Mouse (Mus musculus) lung, embryonic 14.5 days (tissue): ENCODE results near the gene Mob3a. TPM values are rescaled to one million over a fixed set of nuclear protein-coding genes. Genes with fewer than 3 reads are reported as not detected.

Experiments
- ATAC-seq: fragments of 200-750 bp; cut with Nextera tagmentation; 2 replicates; pipeline ENCODE4 v1.8.0; 2017; ENCODE audit warnings: mild to moderate bottlenecking, moderate TSS enrichment, moderate library complexity; ENCODE audit not compliant: insufficient read depth
- DNase-seq: peaks from one replicate; pipeline ENCODE4 v3.0.0-alpha.2; 2015
- H3K27ac ChIP-seq: fragments of 300-500 bp; sonication (generic); 2 replicates; pipeline ENCODE4 v1.5.1; 2014; ENCODE audit warnings: low read depth, mild to moderate bottlenecking, moderate library complexity
- H3K27me3 ChIP-seq: fragments of 300-500 bp; sonication (generic); 2 replicates; pipeline ENCODE4 v1.6.1; 2014; ENCODE audit warnings: low read length, control low read depth; ENCODE audit not compliant: insufficient read depth
- H3K36me3 ChIP-seq: fragments of 300-500 bp; sonication (generic); 2 replicates; pipeline ENCODE4 v1.6.1; 2014; ENCODE audit warnings: control low read depth; ENCODE audit not compliant: insufficient read depth
- H3K4me1 ChIP-seq: fragments of 300-500 bp; sonication (generic); 2 replicates; pipeline ENCODE4 v1.6.1; 2014; ENCODE audit warnings: antibody characterized with exemption, control low read depth; ENCODE audit not compliant: insufficient read depth
- H3K4me2 ChIP-seq: fragments of 300-500 bp; sonication (generic); 2 replicates; pipeline ENCODE4 v1.6.1; 2014; ENCODE audit warnings: mild to moderate bottlenecking
- H3K4me3 ChIP-seq: fragments of 300-500 bp; sonication (generic); 2 replicates; pipeline ENCODE4 v1.5.1; 2014; ENCODE audit warnings: low read depth, low read length
- H3K9ac ChIP-seq: fragments of 300-500 bp; sonication (generic); 2 replicates; pipeline ENCODE4 v1.6.1; 2014
- H3K9me3 ChIP-seq: fragments of 300-500 bp; sonication (generic); 2 replicates; pipeline ENCODE4 v1.6.1; 2016; ENCODE audit warnings: low read depth, low read length, control low read depth
- CTCF ChIP-seq: IDR thresholded peaks from 2 replicates; pipeline ENCODE4 v1.5.1; 2016; ENCODE audit warnings: antibody characterized with exemption, low read depth
- WGBS: fragments of 180-500 bp; shearing (Covaris S2); extraction: QIAGEN DNeasy Blood & Tissue Kit; methylation state at CpG from one replicate; pipeline ENCODE4 v1.1.7; 2014; 5-methylcytosine and 5-hydroxymethylcytosine counted together
- polyA plus RNA-seq: library from polyadenylated mRNA; unstranded; fragments of >200 nt; fragmentation: Nextera tagmentation; extraction: Ambion mirVana; gene quantifications from 2 replicates; pipeline ENCODE4 v1.2.1, GENCODE M21; 2014

Mob3a gene
- polyA plus RNA-seq, 1 experiment from 2014 or later, result 40.3 TPM

- Histone ChIP-seq H3K4me2 (no peak overlapping the region), H3K4me3 (no peak overlapping the region), H3K4me1 (peaks cover 19% of the 10 kb centered on the region), H3K9ac (no peak overlapping the region), H3K9me3 (no peaks in the 10 kb centered on the region), H3K36me3 (peaks cover 68% of the 10 kb centered on the region), H3K27ac (no peak overlapping the region), H3K27me3 (no peaks in the 10 kb centered on the region)
- TF ChIP-seq CTCF, result no peak
- 64% methylated on average over 19 of the region's 19 CpGs for WGBS
- ATAC-seq (no peak), DNase-seq (no peak)
These were observed 34.9 kb downstream of the Mob3a start for GRCm38 (mm10) chr10:80666837-80667412.

GRCm38 (mm10) chr10:80665981-80666733, 35.6 kb downstream of the Mob3a start:
- peaks cover 61% of the 10 kb centered on the region for H3K36me3 ChIP-seq
- H3K9ac ChIP-seq, result no peak overlapping the region
- no peaks in the 10 kb centered on the region for H3K27me3 ChIP-seq
- ATAC-seq (no peak), DNase-seq (no peak)
- peaks cover 19% of the 10 kb centered on the region for H3K4me1 ChIP-seq
- no peak for TF ChIP-seq CTCF
- H3K27ac ChIP-seq, result no peak overlapping the region
- no peak overlapping the region for H3K4me3 ChIP-seq
- H3K4me2 ChIP-seq, result no peak overlapping the region
- H3K9me3 ChIP-seq, result no peaks in the 10 kb centered on the region
- whole genome bisulfite sequencing, result 72% methylated on average over 10 of the region's 10 CpGs

DNA sequence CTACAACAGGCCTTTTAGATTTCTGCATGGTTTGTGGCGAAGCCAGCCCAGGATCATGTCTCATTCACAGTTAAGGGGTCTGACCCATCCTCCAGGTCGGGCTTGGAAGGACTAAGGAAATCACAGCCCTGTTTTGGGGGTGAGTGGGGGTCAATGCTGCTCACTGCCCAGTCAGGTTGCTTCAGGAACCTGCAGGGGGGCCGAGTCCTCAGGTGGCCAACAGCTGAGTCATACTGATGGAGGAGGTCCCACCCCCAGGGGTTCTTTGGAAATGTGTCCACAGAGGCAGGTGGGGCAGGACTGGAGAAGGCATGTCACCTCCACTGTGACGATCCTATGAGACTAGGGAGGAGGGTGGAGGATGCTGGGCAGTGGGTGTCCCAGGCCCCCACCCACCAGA, 36.3 kb downstream of the Mob3a start:
- ATAC-seq (no peak; the same call in 1 of the 2 replicates), DNase-seq (no peak)
- Histone ChIP-seq H3K4me2 (peak overlapping the region; percentile 12; the same call in 1 of the 2 replicates), H3K36me3 (peaks cover 54% of the 10 kb centered on the region), H3K27me3 (no peaks in the 10 kb centered on the region), H3K4me3 (no peak overlapping the region), H3K9me3 (no peaks in the 10 kb centered on the region), H3K4me1 (peaks cover 19% of the 10 kb centered on the region), H3K9ac (no peak overlapping the region), H3K27ac (peak overlapping the region; percentile 60)
- TF ChIP-seq CTCF, result no peak
- 53% methylated on average over 4 of the region's 4 CpGs for WGBS

DNA sequence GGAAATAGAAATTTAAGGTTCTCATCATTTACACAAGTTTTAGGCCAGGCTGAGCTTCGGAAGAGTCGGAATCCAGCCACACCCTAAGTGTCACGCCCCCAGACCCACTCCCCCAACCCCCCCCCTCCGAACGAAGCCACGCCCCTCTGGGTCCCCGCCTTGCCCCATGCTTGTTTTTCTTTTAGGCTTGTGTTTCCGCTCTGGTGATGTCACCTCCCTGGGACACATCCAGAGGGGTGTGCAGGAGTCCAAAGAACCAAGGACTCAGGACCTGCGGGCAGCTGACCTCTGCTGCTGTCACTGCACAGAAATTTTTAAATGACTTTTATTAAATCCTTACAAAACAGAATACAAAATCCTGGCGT, 36.8 kb downstream of the Mob3a start:
- WGBS, result 13% methylated on average over 10 of the region's 10 CpGs
- Histone ChIP-seq H3K9ac (peak overlapping the region; percentile 32; the same call in 1 of the 2 replicates), H3K27me3 (no peaks in the 10 kb centered on the region), H3K27ac (peak overlapping the region; percentile 83), H3K9me3 (no peaks in the 10 kb centered on the region), H3K4me1 (peaks cover 19% of the 10 kb centered on the region), H3K4me2 (peak overlapping the region; percentile 51), H3K4me3 (peak overlapping the region; percentile 3; the same call in 1 of the 2 replicates), H3K36me3 (peaks cover 49% of the 10 kb centered on the region)
- ATAC-seq (peak; percentile 50), DNase-seq (peak; percentile 67)
- no peak for TF ChIP-seq CTCF

- Histone ChIP-seq H3K4me1 (peaks cover 19% of the 10 kb centered on the region), H3K4me3 (peak overlapping the region; percentile 3; the same call in 1 of the 2 replicates), H3K36me3 (peaks cover 43% of the 10 kb centered on the region), H3K9me3 (no peaks in the 10 kb centered on the region), H3K27ac (peak overlapping the region; percentile 83), H3K27me3 (no peaks in the 10 kb centered on the region), H3K4me2 (peak overlapping the region; percentile 51), H3K9ac (peak overlapping the region; percentile 32)
- ATAC-seq (peak; percentile 59), DNase-seq (peak; percentile 67)
- WGBS, result 18% methylated on average over 16 of the region's 16 CpGs
- TF ChIP-seq CTCF, result no peak
These were observed 37.4 kb downstream of the Mob3a start for GRCm38 (mm10) chr10:80664197-80665015.

DNA sequence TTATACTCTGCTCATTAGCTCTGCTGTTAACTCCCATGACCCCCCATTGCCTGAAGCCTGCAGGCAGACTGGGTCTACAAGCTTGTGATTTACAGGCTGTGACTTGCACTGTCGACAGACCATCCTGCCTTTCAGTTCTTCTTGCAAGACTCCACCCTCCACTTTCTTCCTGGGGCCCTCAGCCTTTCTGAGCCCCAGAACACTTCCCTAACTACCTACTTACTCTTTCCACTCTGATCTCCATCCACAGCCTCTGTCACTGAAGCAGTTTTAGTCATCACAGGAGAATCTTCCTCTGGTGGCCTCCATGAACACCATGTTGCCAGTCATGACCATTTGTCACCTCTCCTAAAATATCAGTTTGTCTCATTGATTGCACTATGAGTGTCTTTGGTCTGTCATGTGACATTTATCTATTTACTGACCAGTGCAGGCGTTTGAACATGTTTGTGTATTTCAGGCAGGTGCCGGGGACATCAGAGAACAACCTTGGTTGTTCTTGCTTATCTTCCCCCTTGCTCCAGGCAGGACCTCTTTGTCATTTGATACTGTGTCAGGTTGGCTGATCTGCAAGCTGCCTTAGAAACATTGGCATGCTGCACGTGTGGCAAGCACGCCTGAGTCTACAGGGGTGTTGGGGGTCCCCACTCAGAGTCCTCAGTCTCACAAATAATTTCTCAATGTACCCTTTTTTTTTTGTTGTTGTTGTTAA, 38.1 kb downstream of the Mob3a start:
- Histone ChIP-seq H3K27ac (peak overlapping the region; percentile 83; the same call in 1 of the 2 replicates), H3K36me3 (peaks cover 35% of the 10 kb centered on the region), H3K4me3 (no peak overlapping the region), H3K27me3 (no peaks in the 10 kb centered on the region), H3K4me1 (peaks cover 19% of the 10 kb centered on the region), H3K4me2 (no peak overlapping the region), H3K9ac (no peak overlapping the region), H3K9me3 (no peaks in the 10 kb centered on the region)
- ATAC-seq (no peak), DNase-seq (no peak)
- WGBS, result 16% methylated on average over 5 of the region's 5 CpGs
- TF ChIP-seq CTCF, result no peak
